Mouse (Mus musculus) cerebellum, adult 2 months (tissue): ENCODE data around the gene Elovl7.

Experiments used
- CTCF ChIP-seq: fragments of 200-500 bp; IDR thresholded peaks from 2 replicates; pipeline ENCODE4 v1.5.1; 2011; ENCODE audit warnings: low read depth, mild to moderate bottlenecking, control low read depth, low read length, moderate library complexity, borderline replicate concordance; ENCODE audit not compliant: insufficient read depth
- POLR2A ChIP-seq: fragments of 200-500 bp; IDR thresholded peaks from 2 replicates; pipeline ENCODE4 v1.6.1; 2011; ENCODE audit warnings: low read length, control low read depth, borderline replicate concordance; ENCODE audit not compliant: insufficient read depth

GRCm38 (mm10) chr13:108273034-108273433, 58.8 kb downstream of the Elovl7 start:
- TF ChIP-seq POLR2A: no peak
- no peak for TF ChIP-seq CTCF
